Mouse (Mus musculus): ENCODE measurements at regions not wholly inside any gene's neighbourhood (a gene's known extent, or its start where the extent isn't known, plus 50 kb on each side); places are given as distances from the start of the nearest gene placed in this dataset.
A peak's percentile ranks its signal among the peaks of the same experiment; 100 is the strongest.

GRCm38 (mm10) chr8:35960867-35961614 lies 195.5 kb downstream of the Gm19410 start:
- peak; percentile 49 for TF ChIP-seq GATA1 (IDR thresholded peaks at IDR 0.05; ENCODE audit: low read length)

- no peak for TF ChIP-seq GATA1 (IDR thresholded peaks at IDR 0.05; ENCODE audit: low read length)
Observed at GRCm38 (mm10) chr8:35961615-35962220, 196.1 kb downstream of the Gm19410 start.

- TF ChIP-seq GATA1 (IDR thresholded peaks at IDR 0.05; ENCODE audit: low read length): no peak
Observed at GRCm38 (mm10) chr8:35964932-35965331, 199.3 kb downstream of the Gm19410 start.

- TF ChIP-seq GATA1 (IDR thresholded peaks at IDR 0.05; ENCODE audit: low read length): no peak
Observed at GRCm38 (mm10) chr8:35968341-35968740, 202.8 kb downstream of the Gm19410 start.

GRCm38 (mm10) chr8:35971082-35971481 lies 205.5 kb downstream of the Gm19410 start:
- TF ChIP-seq GATA1 (IDR thresholded peaks at IDR 0.05; ENCODE audit: low read length): no peak

- TF ChIP-seq GATA1 (IDR thresholded peaks at IDR 0.05; ENCODE audit: low read length): no peak
Observed at GRCm38 (mm10) chr8:35974323-35975029, 208.9 kb downstream of the Gm19410 start.

- TF ChIP-seq GATA1 (IDR thresholded peaks at IDR 0.05; ENCODE audit: low read length): no peak
Observed at GRCm38 (mm10) chr8:35979638-35980255, 214.2 kb downstream of the Gm19410 start.

GRCm38 (mm10) chr8:35983083-35983482 lies 217.5 kb downstream of the Gm19410 start:
- no peak for TF ChIP-seq GATA1 (IDR thresholded peaks at IDR 0.05; ENCODE audit: low read length)

GRCm38 (mm10) chr8:35985152-35985689 lies 219.6 kb downstream of the Gm19410 start:
- no peak for TF ChIP-seq GATA1 (IDR thresholded peaks at IDR 0.05; ENCODE audit: low read length)

- TF ChIP-seq GATA1 (IDR thresholded peaks at IDR 0.05; ENCODE audit: low read length): no peak
Observed at GRCm38 (mm10) chr8:35987327-35987726, 221.7 kb downstream of the Gm19410 start.

GRCm38 (mm10) chr8:35991013-35991412 lies 225.4 kb downstream of the Gm19410 start:
- no peak for TF ChIP-seq GATA1 (IDR thresholded peaks at IDR 0.05; ENCODE audit: low read length)

GRCm38 (mm10) chr8:35991936-35992603 lies 226.5 kb downstream of the Gm19410 start:
- TF ChIP-seq GATA1 (IDR thresholded peaks at IDR 0.05; ENCODE audit: low read length): no peak

- TF ChIP-seq GATA1 (IDR thresholded peaks at IDR 0.05; ENCODE audit: low read length): no peak
Observed at GRCm38 (mm10) chr8:35996330-35997077, 230.9 kb downstream of the Gm19410 start.

- no peak for TF ChIP-seq GATA1 (IDR thresholded peaks at IDR 0.05; ENCODE audit: low read length)
Observed at GRCm38 (mm10) chr8:35999584-35999983, 234.0 kb downstream of the Gm19410 start.
